Mouse (Mus musculus): ENCODE data around the gene Borcs5. TPM values are rescaled to one million over a fixed set of nuclear protein-coding genes. Genes with fewer than 3 reads are reported as not detected.

The Borcs5 gene
- total RNA-seq, 2 experiments from 2014 or later: 10.8 to 11.3 TPM

DNA sequence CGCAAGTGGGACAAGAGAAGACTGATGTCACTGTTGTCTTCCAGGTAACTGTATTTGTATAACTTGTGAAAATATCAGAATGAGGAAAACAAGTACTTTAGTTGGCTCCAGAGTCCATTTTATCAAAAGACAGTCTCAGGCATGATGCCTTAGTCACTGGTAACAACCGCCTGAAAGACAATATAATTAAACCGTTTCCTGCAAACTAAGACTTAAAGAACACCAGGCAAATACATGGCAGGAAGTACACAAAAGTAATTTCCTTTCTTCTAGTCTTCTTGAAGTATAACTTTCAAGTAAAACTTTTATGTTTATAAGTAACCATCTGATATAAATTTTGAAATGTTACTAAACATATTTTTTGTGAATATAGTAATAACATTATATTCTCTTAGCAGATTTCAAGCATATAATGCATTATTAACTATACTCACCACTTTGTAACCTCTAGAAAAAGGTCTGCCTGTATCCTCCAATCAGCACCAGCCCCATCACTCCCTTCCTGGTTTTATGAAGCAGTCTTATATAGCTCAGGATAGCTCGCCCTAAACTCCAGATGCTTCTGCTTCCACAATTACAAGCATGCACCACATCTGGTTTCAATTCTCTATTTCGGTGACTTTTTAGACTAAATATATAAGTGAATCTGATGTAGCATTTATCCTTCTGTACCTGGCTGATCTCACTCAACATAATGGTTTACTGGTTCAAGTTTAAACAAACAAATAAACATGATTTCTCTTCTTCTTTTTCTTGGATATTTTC is 112.8 kb downstream of the Borcs5 start:
- intact Hi-C loops (cut with DNase I): no loop called here
- DNase-seq: no peak

DNA sequence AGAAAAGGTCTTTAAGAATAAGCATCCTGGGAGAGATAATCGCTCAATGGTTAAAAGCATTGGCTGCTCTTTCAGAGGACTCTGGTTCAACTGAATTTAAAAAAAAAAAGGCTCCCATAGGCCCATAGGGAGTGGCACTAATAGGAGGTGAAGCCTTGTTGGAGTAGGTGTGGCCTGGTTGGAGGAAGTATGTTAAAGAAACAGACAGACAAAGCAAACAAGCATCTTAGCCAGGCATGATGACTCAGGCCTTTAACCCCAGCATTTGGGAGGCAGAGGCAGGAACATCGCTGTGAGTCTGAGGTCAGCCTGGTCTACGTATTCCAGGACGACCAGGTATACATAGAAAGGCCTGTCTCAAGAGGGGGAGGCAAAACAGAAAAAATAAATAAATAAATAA is 114.1 kb downstream of the Borcs5 start:
- intact Hi-C loops (cut with DNase I): no loop called here
- no peak for DNase-seq

GRCm38 (mm10) chr6:134753858-134754257 is 114.5 kb downstream of the Borcs5 start:
- no peak for DNase-seq
- intact Hi-C loops (cut with DNase I): no loop called here

- intact Hi-C loops (cut with DNase I): no loop called here
- no peak for DNase-seq
Observed at GRCm38 (mm10) chr6:134756058-134756457, 116.7 kb downstream of the Borcs5 start.

Other genes starting within 250 kb of the Borcs5 start
- not detected for gene Bcl2l14, start 243.2 kb upstream of the Borcs5 start, total RNA-seq (2021)
- gene Lrp6, start 72.5 kb upstream of the Borcs5 start, total RNA-seq (2021): 10 to 100 TPM; 53.4 to 57.0 TPM
- gene Mansc1, start 7.0 kb upstream of the Borcs5 start, total RNA-seq (2021): 1 to 10 TPM; 7.0 to 9.8 TPM
- 10 to 100 TPM; 22.4 to 24.9 TPM for gene Dusp16, start 153.1 kb downstream of the Borcs5 start, total RNA-seq (2021)
- 1 to 10 TPM; 4.7 to 5.4 TPM for gene Crebl2, start 190.6 kb downstream of the Borcs5 start, total RNA-seq (2021)

All from heart, postnatal 10 days (tissue).